Mouse (Mus musculus): Measurements from ENCODE around the gene Trabd. TPM values are rescaled to one million over a fixed set of nuclear protein-coding genes. Genes with fewer than 3 reads are reported as not detected.

Gene Trabd
- polyA plus RNA-seq (2017; shearing (Covaris generic)): 10 to 100 TPM; 29.5 to 33.9 TPM

DNA sequence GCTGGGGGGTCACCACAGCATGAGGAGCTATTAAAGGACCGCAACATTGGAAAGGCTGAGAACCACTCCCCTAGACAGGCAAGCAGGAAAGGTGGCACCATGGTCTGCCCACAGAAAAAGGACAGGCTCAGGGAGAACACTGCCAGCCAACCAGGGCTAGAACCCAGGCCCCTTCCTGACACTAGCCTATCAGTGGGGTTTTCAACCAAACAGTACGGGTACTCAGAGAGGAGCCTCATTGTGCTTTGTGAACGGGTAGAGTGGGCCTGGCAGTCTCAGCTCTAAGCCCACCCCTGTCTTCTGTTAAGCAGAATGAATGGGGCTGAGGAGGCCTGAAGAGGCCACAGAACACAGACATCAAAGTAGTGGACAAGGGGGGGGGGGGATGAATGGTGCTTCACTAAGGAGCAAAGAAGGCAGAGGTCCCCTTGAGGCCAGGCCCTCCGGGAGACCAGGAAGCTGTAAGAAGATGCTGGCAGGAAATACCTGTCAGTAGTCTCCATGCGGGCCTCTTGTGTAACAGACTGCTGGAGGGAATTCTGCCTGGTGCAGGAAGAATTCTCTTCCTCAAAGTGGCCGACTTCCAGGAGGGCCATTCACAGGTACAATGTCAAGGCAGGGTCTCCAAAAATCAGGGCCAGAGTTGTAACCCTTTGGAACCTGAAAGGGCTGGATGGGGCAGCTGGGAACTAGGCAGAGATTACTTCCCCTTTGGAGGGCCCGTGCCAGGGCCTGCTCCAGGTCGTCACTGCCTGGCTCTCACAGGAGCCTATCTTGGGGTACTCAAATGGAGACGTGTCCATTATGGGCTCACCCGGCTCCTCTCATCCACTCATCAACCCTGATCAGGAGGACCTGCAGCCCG lies at the start of gene Trabd:
TSS of gene Trabd (plus strand) at position 512 of the 865 bp plus-strand sequence.
- no peak for ATAC-seq

DNA sequence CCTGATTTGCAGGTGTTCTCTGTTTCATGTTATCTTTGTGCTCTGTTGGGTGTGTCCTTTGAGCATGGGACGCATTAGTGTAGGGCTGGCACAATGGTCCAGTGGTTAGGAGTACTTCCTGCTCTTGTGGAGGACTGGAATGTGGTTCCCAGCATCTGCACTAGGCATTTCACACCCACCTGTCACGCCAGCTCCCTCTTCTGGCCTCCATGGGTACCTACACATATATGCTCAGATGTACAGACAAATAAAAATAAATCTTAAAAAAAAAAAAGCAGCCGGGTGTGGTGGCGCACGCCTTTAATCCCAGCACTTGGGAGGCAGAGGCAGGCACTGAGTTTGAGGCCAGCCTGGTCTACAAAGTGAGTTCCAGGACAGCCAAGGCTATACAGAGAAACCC lies 30.5 kb upstream of the Trabd start:
- no peak for ATAC-seq

DNA sequence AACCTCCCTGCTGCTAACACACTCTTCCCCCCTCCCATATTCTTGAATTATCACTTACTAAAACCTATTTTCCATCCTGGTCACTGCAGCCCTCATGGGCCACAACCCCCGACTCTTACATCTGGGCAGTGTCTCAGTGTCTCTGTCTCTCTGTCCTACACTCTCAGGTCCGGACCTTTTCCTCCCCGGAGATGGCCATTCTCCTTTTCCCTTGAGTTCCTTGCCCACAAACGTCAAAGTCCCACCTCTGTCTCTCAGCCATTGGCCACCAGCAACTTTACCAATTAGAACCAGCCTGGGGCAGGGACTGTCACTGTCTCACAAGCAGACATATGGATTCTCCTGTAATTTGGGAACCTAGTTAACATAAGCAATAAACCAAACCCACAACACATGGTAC lies 28.6 kb upstream of the Trabd start:
- no peak for ATAC-seq

DNA sequence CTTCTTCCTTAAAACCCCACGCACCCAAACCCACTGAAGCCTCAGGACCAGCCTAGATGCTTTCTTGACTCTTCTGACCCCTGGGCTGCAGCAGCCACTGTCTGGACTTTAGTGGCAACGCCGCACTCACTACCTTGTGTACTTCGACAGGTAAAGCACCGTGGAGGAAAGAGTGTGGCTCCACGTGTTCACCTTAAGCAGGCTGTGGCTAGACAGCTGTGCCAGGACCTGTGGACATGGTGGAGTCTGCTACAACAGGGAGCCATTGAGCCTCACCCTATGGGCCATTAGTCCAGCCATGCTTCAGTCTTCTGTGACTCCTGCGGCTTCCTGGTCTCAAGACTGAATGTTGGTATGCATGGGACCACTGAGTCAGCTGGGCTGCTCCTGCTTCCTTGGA lies 20.3 kb upstream of the Trabd start:
- ATAC-seq: no peak

DNA sequence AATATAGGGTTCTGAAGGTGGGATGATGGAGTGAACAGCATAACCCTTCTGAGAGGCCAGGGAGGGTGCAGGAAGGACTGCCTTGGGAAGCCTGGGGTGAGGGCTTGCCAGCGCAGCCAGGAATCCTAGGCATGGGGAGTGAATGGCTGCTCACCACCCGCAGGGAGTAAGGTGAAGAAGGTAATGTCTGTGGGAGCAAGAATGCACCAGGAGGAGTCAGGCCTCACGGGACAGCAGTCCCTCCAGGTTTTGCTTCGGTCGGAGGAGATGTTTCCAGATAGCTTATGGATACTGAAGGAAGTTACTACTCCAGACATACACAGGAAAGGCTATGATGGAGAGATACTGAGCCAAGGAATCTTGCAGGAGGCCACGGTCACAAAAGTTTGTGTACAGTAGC lies 16.2 kb upstream of the Trabd start:
- no peak for ATAC-seq

DNA sequence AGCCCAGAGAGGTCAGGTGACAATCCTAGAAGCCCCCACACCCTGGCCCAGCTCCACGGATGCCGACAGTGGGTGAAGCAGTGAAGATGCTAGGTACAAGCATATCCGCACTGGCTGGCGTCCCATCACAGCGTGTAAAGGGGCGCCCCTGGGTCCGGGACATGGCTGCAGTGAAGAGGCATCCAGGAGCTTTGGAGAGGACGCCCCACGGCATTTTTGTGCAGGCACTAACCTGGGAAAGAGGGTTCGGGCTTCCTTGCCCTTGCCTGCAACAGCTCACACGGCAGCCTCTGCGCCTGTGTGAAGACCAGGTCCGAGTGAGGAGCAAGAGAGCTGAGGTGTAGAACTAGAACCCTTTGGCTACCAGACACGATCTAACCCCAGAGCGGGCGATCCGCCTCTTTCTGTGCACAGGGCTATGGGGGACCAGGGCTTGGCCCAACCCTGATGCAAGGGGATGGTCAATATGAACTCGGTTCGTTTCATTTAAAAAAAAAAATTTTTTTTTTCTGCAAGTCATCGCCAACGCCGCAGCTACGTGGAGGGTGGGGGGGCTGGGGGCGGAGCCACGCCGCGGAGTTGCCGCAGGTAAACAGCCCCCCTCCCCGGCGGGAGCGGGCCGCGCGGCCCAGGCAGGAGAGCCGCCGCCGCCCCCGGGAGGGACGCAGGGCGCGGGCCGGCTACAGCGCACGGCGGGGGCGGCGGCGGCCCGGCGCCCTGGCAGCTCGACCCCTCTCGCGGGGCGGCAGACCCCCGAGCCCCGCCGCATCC lies 15.6 kb upstream of the Trabd start, which contains the start of gene Panx2:
TSS of gene Panx2 (plus strand) at position 574 of the 771 bp plus-strand sequence.
- ATAC-seq: no peak

DNA sequence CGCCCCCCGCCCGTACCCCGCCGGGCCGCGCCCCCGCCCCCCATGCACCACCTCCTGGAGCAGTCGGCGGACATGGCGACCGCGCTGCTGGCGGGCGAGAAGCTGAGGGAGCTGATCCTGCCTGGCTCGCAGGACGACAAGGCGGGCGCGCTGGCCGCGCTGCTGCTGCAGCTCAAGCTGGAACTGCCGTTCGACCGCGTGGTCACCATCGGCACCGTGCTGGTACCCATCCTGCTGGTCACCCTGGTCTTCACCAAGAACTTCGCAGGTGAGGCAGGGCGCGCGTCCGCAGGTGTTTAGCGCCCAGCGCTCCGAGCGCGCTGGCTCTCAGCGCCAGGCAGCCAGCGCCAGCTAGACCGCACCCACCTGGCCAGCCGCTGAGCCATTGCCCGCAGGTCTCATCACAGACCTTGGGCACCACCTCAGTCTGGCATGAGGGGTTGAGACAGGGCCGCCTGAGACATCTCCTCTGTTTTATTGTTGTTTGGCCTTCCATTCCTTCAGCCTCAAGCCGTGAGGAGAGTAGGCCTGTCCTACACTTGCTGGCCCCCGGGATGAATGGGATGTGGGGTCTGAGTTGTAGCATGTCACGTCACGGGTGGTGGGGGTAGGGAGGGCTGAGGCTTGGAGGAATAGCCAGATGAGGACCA lies 14.8 kb upstream of the Trabd start:
- no peak for ATAC-seq

DNA sequence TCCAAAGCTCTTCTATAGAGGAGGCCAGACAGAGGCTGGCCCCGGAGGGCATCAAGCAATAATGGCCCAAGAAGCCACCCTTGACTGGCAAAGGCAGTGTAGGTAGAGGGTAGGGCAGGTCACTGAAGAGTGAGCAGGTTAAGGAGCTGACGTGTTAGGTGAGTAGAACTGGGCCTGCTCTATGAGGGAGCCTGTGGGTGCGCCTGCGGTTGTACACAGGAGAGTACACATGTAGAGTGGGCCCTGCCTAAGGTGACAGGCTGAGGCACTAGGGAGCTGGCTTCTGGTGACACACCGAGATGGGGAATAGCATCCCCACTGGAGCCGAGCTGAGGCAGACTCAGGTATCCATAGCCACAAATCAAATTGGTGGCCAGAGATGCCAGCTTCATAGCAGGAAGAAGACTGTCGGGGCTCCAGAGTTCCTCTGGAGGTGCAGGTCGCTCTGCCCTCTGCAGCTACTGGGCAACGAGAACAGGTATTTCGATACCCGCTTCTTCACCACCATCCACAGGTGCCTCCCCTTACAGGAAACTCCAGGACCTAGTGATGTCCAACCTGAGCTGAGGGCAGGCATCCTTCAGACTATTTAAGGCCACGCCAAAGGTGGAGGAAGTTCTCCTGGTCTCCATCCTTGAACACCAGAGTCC lies 14.0 kb upstream of the Trabd start:
- ATAC-seq: no peak

DNA sequence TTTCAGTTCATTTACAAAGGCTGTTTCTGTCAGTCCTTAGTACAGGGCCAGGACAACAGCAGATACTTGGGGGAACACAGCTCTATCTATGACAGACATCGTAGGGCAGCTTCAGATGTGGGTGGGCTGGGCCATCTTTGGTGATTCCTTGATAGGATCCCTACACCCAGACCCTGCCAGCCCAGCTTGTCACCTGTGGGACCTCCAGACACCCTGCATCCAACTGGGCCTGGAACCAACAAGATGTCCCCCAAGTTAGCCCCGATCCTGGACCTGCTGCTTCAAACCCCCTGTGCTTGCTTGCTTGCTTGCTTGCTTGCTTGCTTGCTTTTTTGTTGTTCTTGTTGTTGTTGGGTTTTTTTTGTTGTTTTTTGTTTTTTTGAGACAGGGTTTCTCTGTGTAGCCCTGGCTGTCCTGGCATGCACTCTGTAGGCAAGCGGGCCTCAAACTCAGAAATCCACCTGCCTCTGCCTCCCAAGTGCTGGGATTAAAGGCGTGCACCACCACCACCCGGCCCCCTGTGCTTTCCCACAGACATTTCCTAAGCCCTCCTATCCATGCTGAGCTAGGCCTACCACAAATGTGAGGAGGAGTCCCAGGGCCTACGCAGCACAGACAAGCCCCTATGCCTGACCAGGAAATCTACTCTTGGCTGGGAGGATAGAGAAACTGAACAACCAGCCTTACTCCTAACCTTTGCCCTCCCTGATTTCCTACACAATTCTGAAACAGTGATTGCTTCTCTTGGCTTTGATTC lies 13.0 kb upstream of the Trabd start:
- no peak for ATAC-seq

DNA sequence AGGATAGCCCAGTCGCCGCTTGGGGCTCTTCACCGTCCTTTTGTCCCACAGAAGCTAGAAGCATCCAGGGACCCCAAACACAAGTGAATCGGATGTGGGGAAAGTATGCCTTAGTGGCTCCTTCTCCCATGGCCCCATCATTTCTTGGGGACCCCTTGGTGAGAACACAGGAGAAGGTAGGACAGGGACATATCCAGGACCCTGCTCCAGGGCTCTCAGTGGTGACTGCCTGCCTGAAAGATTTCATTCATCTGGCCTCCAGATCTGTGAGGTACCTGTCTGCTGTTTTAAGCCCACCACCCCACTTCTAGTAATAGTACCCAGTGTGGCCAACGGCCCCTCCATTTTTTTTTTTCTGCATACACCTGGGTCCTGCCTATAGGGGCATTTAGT lies 12.4 kb upstream of the Trabd start:
- no peak for ATAC-seq

DNA sequence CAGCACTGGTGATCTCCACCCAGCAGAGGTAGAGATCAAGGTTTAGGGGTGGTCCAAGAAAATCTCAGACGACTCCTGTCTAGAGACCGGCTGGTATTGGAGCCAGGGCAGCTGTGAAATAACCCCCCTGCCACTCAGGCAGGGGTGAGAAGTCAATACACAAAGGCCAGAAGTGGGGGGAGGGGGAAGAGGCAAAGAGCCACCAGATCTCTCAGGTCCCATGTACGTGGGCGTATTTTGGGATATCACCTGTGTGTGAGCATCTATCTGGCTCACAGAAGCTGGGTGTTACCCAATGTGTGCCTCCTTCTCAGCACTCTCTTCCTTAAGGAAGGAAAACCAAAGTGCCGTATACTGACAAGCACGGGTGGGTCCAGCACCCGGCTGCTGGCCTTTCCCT lies 11.9 kb upstream of the Trabd start:
- ATAC-seq: no peak

DNA sequence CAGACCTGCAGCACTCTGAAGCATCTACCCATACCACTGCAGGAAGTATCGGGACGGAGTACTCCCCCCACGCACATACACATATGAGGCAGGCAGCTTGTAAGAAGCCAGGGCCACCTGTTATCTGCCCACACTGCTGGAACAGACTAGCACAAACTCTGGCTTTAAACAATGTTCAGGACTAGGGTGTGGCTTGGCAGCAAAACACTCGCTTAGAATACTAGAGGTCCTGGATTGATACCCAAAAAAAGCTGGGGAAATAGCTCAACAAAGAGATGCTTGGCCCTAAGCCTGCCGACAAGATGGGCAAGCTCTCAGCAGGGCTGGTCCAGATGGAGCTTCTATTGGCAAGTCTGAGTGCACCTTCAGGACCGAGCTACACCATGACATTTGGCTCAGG lies 11.4 kb upstream of the Trabd start:
- ATAC-seq: no peak

DNA sequence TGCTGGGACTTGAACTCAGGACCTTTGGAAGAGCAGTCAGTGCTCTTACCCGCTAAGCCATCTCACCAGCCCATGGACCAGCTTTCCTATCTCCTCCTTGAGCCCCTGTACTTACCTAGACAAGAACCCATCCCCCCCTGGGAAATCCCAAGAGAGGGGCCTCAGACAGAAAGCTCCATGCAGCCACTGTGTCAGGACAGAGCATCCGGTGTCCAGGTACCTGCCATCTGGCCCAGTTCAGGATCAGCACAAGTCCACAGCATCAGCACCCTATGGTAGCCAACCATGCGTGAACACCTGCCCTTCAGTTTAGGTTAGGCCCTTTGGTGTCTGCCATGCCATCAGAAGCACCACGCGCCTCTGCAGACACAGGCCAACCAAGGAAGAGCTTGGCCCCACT lies 10.0 kb upstream of the Trabd start:
- ATAC-seq: no peak

DNA sequence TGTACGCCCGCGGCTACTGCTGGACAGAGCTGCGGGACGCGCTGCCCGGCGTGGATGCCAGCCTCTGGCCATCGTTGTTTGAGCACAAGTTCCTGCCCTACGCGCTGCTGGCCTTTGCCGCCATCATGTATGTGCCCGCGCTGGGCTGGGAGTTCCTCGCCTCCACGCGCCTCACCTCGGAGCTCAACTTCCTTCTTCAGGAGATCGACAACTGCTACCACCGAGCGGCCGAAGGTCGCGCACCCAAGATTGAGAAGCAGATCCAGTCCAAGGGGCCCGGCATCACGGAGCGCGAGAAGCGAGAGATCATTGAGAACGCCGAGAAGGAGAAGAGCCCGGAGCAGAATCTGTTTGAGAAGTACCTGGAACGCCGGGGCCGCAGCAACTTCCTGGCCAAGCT lies 7.3 kb upstream of the Trabd start:
- ATAC-seq: no peak

DNA sequence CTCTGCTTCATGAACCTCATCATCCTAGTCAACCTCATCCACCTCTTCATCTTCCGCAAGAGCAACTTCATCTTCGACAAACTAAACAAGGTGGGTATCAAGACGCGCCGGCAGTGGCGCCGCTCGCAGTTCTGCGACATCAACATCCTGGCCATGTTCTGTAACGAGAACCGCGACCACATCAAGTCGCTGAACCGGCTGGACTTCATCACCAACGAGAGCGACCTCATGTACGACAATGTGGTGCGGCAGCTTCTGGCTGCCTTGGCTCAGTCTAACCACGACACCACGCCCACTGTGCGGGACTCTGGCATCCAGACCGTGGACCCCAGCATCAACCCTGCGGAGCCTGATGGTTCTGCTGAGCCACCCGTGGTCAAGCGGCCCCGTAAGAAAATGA lies 6.7 kb upstream of the Trabd start:
- ATAC-seq: no peak

DNA sequence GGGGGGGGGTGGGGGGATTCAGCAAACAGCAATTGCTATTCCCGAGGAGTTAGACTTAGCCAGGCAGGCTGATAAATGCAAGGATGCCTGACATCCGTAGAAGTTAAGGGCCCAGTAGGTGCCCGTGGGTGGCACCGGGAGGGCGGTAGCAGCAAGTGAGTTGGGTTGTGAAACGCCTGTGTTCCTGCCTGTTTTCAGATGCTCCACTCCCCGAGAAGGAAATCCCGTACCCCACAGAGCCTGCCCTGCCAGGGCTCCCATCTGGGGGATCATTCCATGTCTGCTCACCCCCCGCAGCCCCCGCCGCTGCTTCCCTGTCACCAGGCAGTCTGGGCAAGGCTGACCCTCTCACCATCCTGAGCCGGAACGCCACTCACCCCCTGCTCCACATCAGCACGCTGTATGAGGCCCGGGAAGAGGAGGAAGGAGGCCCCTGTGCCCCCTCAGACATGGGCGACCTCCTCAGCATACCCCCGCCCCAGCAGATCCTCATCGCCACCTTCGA lies 5.5 kb upstream of the Trabd start:
- no peak for ATAC-seq

DNA sequence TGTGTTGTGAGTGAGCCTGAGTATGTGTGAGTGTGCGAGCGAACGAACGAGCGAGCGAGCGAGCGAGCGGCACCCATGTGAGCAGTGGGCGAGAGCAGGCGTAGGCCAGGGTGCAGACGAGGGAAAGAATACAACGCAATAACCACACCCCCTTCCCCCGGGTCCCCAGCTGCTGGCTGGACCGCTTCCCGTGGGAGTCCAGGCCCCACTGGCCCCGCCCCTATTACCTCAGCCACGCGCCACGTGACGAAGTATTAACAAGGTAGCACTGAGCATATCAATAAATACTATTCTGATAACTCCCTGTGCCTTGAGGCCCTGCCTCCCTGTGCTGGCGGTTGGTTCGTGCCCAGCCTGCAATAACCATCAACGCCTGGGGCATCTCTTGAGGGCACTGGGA lies 4.3 kb upstream of the Trabd start:
- no peak for ATAC-seq

DNA sequence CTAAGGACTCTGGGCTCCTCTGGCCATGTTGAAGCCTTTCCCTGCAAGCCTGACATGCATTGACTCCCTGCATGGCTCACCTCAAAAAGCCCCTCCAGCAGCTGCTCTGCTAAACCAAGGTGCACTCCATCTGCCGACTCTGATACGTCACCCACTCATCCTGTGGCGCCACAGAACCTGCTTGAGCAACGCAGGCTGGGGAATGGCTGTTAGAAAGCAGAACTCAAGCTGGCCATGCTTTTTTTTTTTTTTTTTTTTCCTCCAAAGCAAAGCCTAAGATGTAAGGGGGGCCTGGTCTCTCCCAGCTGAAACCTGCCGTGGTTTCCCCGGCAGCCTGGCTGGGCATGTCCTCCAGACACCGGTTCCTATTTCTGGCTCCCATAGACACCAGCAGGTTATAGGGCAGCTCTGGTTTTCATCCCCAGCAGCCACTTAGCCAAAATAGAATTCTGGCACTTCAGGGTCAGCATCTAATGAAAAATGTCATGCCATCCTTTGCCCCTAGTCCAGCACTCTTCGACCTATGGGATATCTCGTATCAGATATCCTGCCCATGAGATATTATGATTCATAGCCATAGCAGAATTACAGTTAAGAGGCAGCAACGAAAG lies 826 bp upstream of the Trabd start:
- ATAC-seq: no peak

DNA sequence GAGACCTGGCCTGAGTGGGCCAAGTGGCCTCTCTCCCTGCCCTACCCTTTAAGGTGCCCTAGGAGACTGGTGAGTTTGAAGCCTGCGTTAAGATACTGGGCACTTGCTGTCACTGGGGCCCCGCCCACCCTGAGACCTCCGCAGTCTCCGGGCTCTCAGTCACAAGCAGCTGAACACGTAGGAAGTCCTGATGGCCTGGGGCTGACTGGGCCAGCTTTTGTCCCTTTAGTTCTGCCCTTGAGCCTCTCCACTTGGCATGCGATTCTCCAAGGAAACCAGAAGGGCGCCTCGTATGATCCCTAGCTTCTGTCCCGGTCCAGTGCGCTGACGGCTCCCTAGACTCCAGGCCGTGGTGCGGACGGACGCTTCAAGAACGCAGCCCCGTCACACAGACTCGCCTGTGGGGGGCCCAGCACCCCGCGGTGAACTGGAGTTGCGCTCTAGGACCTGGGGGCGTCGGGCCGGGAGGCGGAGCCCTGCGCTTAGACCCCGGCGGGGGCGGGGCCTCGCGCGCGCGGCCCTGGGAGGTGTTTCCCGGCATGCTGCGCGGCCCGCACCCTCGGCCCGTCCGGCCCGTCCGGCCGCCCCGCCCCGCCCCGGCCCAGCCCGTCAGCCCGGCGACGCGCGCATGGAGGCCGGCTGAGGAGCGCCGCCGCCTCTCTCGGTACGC lies 689 bp downstream of the Trabd start:
- ATAC-seq: peak; percentile 52

DNA sequence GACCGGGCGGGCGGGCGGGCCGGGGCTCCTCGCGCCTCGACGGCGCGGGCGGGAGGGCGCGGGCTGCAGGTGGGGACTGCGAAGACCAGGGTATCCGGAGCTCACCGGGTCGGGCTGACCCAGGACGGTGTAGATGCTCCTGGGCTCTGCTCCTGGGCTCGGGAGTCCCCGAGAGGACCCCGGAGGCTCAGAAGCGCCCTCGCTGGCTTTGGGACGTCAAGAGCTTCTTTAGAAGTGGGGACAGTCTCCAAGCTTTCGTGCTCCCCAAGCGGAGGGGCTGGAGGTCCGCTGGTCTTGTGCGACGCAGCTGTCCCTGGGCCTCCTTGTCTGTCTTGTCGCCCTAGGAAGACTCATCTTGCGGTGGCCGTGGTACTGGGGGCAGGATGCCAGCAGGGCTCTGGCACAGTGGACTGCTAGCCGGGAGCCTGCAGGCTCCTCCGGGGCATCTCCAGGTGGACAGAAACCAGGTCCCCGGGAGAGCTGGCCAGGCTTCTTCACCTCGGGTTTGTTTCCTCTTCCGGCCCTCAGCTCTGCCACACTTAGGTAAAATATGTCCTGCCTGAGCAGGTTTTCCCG lies 1.3 kb downstream of the Trabd start:
- ATAC-seq: no peak
